Mouse (Mus musculus) ES-E14 (cell line): ENCODE measurements at regions not wholly inside any gene's neighbourhood (a gene's known extent, or its start where the extent isn't known, plus 50 kb on each side); places are given as distances from the start of the nearest gene placed in this dataset.

Experiments used
- DNase-seq: peaks from one replicate; pipeline ENCODE4 v3.0.0-alpha.2; 2013; ENCODE audit warnings: low read depth, low spot score
- H3K27ac ChIP-seq: 2 replicates; pipeline ENCODE4 v1.5.1; 2012; ENCODE audit warnings: low read depth, mild to moderate bottlenecking, low read length, moderate library complexity, mixed read lengths; ENCODE audit not compliant: poor library complexity, insufficient read depth, severe bottlenecking
- H3K36me3 ChIP-seq: 2 replicates; pipeline ENCODE4 v1.6.1; 2012; ENCODE audit warnings: mild to moderate bottlenecking, low read length, moderate library complexity, mixed read lengths; ENCODE audit not compliant: control insufficient read depth, poor library complexity, insufficient read depth, severe bottlenecking
- H3K4me1 ChIP-seq, 2 experiments: fragments of 150-350 bp in 1 of 2; sonication (generic) in 1 of 2; 2 replicates each; pipeline ENCODE4 v1.6.1; 2012; ENCODE audit warnings: low read length in 2 of 2, mild to moderate bottlenecking in 1 of 2, mixed read lengths in 1 of 2; ENCODE audit not compliant: control insufficient read depth in 2 of 2, insufficient read depth in 2 of 2, poor library complexity in 1 of 2
- H3K4me3 ChIP-seq, 2 experiments: fragments of 150-350 bp in 1 of 2; sonication (generic) in 1 of 2; 2 replicates each; pipeline ENCODE4 v1.5.1; 2012; ENCODE audit warnings: low read length in 2 of 2, low read depth in 1 of 2, mild to moderate bottlenecking in 1 of 2, mixed read lengths in 1 of 2; ENCODE audit not compliant: insufficient read depth in 1 of 2, poor library complexity in 1 of 2, severe bottlenecking in 1 of 2
- H3K9ac ChIP-seq: 2 replicates; pipeline ENCODE4 v1.6.1; 2012; ENCODE audit warnings: low read depth, mild to moderate bottlenecking, low read length, mixed read lengths; ENCODE audit not compliant: poor library complexity, insufficient read depth, severe bottlenecking
- H3K9me3 ChIP-seq: fragments of 150-350 bp; sonication (generic); 2 replicates; pipeline ENCODE4 v1.6.1; 2012; ENCODE audit warnings: low read depth, mild to moderate bottlenecking, low read length; ENCODE audit not compliant: control insufficient read depth, insufficient read depth
- CHD2 ChIP-seq: IDR thresholded peaks from 2 replicates; pipeline ENCODE4 v1.6.1; 2014; ENCODE audit warnings: mild to moderate bottlenecking, low read depth, low read length, inconsistent platforms
- HCFC1 ChIP-seq: IDR thresholded peaks from 2 replicates; pipeline ENCODE4 v1.6.1; 2012; ENCODE audit warnings: low read length, inconsistent platforms, borderline replicate concordance; ENCODE audit not compliant: insufficient read depth
- MAFK ChIP-seq: IDR thresholded peaks from 2 replicates; pipeline ENCODE4 v1.6.1; 2014; ENCODE audit warnings: mild to moderate bottlenecking, low read depth, low read length, inconsistent platforms; ENCODE audit not compliant: insufficient read depth
- ZC3H11A ChIP-seq: IDR thresholded peaks from 2 replicates; pipeline ENCODE4 v1.6.1; 2012; ENCODE audit warnings: low read depth, mild to moderate bottlenecking, inconsistent platforms, low read length, borderline replicate concordance
- ZNF384 ChIP-seq: IDR thresholded peaks from 2 replicates; pipeline ENCODE4 v1.6.1; 2012; ENCODE audit warnings: low read depth, low read length, inconsistent platforms
- in situ Hi-C, 2 experiments: fragments of 600-800 bp; cut with MboI; formaldehyde crosslinking; loops; one replicate each; pipeline ENCODE4 v1.15.1; 2025; ENCODE audit warnings: low sequenced_read_pairs in 2 of 2, inconsistent platforms in 1 of 2; ENCODE audit not compliant: unreplicated experiment in 2 of 2

DNA sequence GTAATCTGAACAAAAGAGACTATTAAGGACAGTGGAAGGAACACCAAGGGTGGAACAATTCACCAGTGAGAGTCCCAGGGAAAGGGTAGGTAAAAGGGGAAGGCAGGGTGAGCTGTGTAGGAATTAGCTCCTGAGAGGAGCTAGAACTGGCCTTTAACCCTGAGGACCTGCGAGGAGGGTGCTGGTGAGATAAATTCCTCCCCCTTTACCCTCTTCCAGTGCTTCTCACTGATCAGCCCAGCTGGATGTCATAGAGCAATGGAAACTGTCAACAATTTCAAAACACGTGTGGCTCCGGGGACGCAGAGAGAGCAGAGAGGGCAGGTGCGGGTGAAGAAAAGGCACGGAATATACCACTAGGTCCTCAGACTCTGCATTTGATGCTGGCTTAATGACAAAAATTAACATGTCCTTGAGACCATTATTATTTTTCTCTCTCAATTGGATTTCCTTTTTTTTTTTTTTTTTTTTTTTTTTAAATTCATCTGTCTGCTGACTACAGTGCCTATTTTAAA lies 107.7 kb upstream of the Spats2l start:
- DNase-seq = no peak
- TF ChIP-seq ZNF384 (no peak), ZC3H11A (no peak), CHD2 (no peak), HCFC1 (no peak), MAFK (no peak)
- H3K4me3 ChIP-seq = no peak overlapping the region
- no peaks in the 10 kb centered on the region for H3K36me3 ChIP-seq
- H3K9me3 ChIP-seq = no peaks in the 10 kb centered on the region
- in situ Hi-C loops = no loop called here
- no peaks in the 10 kb centered on the region for H3K4me1 ChIP-seq
- no peak overlapping the region for H3K27ac ChIP-seq
- H3K9ac ChIP-seq = no peak overlapping the region

DNA sequence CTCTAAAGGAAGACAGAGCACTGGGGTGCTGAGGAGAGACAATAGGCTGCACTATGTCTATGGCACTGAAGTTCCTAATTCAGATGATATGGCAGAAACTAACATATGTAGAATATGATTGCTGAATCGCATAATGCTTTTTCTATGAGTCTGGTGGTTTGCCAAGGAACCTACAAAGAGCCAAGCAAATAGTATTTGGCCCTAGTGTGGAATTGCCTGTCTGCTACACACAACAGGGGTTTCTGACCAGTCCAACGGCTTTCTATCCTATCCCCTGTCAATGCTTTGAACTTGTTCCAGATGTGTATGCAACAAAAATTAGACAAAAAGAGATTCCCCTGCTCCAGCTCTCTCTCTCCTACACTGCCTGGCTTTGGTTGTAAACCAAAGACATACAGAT lies 100.5 kb upstream of the Spats2l start:
- no peaks in the 10 kb centered on the region for H3K4me1 ChIP-seq
- in situ Hi-C loops = no loop called here
- DNase-seq = no peak
- no peaks in the 10 kb centered on the region for H3K36me3 ChIP-seq
- no peaks in the 10 kb centered on the region for H3K9me3 ChIP-seq
- no peak overlapping the region for H3K9ac ChIP-seq
- no peak overlapping the region for H3K4me3 ChIP-seq
- no peak overlapping the region for H3K27ac ChIP-seq
- TF ChIP-seq ZNF384 = no peak
- TF ChIP-seq CHD2 = no peak
- no peak for TF ChIP-seq HCFC1
- TF ChIP-seq MAFK = no peak
- no peak for TF ChIP-seq ZC3H11A

DNA sequence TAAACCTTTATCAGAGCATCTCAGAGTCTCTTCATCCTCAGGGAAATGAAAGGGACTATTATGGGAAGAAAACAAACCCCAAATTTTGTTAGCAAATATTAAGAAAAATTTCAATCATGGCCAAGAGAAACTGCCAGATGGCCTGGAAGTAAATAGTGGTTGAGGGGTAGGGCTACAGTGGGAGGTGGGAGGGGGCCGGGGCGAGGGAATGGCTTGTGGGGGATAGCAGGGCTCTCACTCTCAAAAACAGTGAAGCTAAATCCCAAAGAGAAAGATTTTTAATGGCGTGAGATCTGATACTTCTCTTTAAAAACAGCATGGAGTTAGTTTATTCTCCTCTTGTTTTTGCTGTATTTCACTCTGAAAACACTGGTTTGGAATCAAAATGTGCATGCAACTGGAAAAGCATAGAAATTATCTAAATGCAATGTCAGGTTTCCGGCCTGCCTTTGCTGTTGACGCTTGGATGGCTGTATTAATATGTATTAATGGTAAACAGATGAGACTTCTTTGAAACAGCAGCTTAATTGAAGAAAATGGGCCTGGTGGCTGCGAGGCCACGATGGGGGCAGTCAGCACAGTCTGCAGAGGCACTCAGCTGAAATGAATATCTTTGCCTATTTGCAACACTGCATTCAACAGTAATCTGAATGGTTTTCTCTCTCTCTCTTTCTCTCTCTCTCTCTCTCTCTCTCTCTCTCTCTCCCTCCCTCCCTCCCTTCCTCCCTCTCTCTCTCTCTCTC lies 99.8 kb upstream of the Spats2l start:
- Histone ChIP-seq H3K4me1 (no peaks in the 10 kb centered on the region), H3K27ac (no peak overlapping the region), H3K4me3 (no peak overlapping the region), H3K36me3 (no peaks in the 10 kb centered on the region), H3K9me3 (no peaks in the 10 kb centered on the region), H3K9ac (no peak overlapping the region)
- in situ Hi-C loops = no loop called here
- TF ChIP-seq HCFC1 (no peak), MAFK (no peak), ZC3H11A (no peak), CHD2 (no peak), ZNF384 (no peak)
- no peak for DNase-seq

DNA sequence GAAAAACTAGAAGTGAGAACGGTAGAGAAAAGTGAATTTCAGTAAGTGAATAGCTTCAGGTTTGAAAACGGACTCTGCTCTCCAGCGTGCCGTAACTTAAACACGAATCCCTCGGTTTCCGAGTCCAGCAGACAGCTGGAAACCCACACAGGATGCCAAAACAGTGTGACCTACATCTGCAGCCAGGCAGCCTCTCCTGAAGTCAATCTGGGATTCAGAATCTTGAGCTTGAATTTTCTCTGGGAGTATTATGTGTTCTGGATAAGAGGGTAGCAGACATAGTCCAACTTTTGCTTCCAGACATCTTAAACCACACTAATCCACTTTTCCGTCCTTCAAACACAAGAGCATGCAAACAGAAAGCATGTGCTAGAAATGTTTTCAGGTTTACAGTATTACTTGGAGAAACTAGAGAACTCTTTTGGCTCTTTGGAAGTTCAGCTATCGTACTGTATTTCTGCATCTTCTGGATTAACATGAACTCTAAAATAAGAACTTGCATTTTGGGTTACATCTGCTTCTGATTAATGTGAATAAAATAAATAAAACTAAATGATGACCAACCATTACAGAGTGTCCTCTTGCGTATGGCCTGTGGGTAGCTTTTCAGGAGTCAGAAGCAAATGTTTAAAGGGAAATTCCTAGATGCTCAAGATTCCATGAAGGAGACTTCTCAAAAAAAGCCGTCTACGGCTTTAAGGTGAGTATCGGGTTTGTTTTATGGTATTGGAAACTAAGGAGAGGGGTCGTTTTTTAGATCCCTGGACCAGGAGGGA lies 89.4 kb upstream of the Spats2l start:
- no peak overlapping the region for H3K4me3 ChIP-seq
- no peak overlapping the region for H3K9ac ChIP-seq
- H3K9me3 ChIP-seq = no peaks in the 10 kb centered on the region
- no peak overlapping the region for H3K27ac ChIP-seq
- no peak for DNase-seq
- no peaks in the 10 kb centered on the region for H3K4me1 ChIP-seq
- in situ Hi-C loops = no loop called here
- no peaks in the 10 kb centered on the region for H3K36me3 ChIP-seq
- TF ChIP-seq HCFC1 (no peak), ZC3H11A (no peak), MAFK (no peak), CHD2 (no peak), ZNF384 (no peak)
